Mouse (Mus musculus) layer of hippocampus, adult 2 months (tissue): ENCODE data around the gene Vmn2r45. TPM values are rescaled to one million over a fixed set of nuclear protein-coding genes. Genes with fewer than 3 reads are reported as not detected.
"Not testable (repeated sequence)": the region's sequence is repeated elsewhere in the genome, so short reads cannot be mapped to it uniquely, and the experiment has no call there.

ENCODE experiments used
- DNase-seq, 2 experiments: peaks; one replicate each; pipeline ENCODE4 v3.0.0; 2022; ENCODE audit warnings: low spot score in 2 of 2
- H3K27ac ChIP-seq: fragments of 200-600 bp; 2 replicates; pipeline ENCODE4 v1.8.1; 2022
- H3K4me3 ChIP-seq: fragments of 200-600 bp; 2 replicates; pipeline ENCODE4 v1.8.1; 2022; ENCODE audit warnings: mild to moderate bottlenecking
- long read RNA-seq, 2 experiments: library from polyadenylated mRNA; stranded (forward); transcript quantifications; one replicate each; pipeline ENCODE4 v2.0.0; 2021; ENCODE audit warnings: borderline mapping rate in 2 of 2
- total RNA-seq, 2 experiments: library from RNA; stranded (reverse); gene quantifications; 2 replicates each; pipeline ENCODE4 v1.2.3; 2021

Vmn2r45 gene
- total RNA-seq = not detected
- long read RNA-seq, experiment 1 = 0 reads
- long read RNA-seq, experiment 2 = 0 reads

GRCm38 (mm10) chr7:8488975-8489374 lies at the start of gene Vmn2r45:
TSS of gene Vmn2r45 (minus strand) at chr7:8489075.
- not testable (repeated sequence) for H3K4me3 ChIP-seq, DNase-seq, H3K27ac ChIP-seq

Other genes with a start within 250 kb of the Vmn2r45 start
- gene Vmn2r43, start 228.5 kb downstream of the Vmn2r45 start, total RNA-seq = not detected
- not detected for gene Vmn2r44, start 105.7 kb downstream of the Vmn2r45 start, total RNA-seq